Mouse (Mus musculus): ENCODE results near the gene Sos2.
"Not testable (repeated sequence)": the region's sequence is repeated elsewhere in the genome, so short reads cannot be mapped to it uniquely, and the experiment has no call there.

The Sos2 gene

GRCm38 (mm10) chr12:69674576-69675537 lies 6.8 kb downstream of the Sos2 start:
- no peak for DNase-seq (ENCODE audit: low read depth, low spot score)

- no peak for DNase-seq (ENCODE audit: low read depth, low spot score)
Measured at GRCm38 (mm10) chr12:69674176-69674575, 7.5 kb downstream of the Sos2 start.

DNA sequence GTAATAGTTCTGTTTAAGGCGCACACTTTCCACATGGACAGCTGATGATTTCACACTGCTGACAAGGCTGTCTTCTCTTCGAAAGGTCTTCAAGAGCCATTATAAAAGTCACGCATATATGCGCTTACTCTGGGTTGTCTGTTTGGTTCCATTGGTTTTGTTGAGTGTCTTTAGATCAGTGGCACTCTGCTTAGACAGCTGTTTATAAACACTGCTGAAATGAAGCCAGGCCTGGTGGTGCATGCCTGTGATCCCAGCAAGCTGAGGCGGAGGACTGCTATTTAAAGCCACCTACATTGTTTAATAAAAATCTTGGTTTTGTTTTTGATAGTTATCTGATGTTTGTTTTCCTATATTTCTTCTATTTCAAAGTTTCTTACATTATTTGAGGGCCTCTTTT lies 14.9 kb downstream of the Sos2 start:
- no peak for DNase-seq (ENCODE audit: low read depth, low spot score)

GRCm38 (mm10) chr12:69661658-69662057 lies 20.0 kb downstream of the Sos2 start:
- DNase-seq (ENCODE audit: low read depth, low spot score) = no peak

DNA sequence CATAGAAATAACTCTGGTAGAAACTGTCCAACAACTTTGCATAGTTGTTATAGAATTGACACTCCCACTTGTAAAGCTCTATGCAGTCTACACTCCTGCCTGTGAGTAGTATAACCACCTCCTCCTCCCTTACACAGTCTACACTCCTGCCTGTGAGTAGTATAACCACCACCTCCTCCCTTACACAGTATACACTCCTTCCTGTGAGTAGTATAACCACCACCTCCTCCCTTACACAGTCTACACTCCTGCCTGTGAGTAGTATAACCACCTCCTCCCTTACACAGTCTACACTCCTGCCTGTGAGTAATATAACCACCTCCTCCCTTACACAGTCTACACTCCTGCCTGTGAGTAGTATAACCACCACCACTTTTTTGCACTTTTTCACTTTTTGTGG lies 27.7 kb downstream of the Sos2 start:
- not testable (repeated sequence) for DNase-seq (ENCODE audit: low read depth, low spot score)

- DNase-seq (ENCODE audit: low read depth, low spot score) = no peak
Measured at GRCm38 (mm10) chr12:69649511-69649910, 32.1 kb downstream of the Sos2 start.

GRCm38 (mm10) chr12:69645821-69646616 lies 35.6 kb downstream of the Sos2 start:
- no peak for DNase-seq (ENCODE audit: low read depth, low spot score)

GRCm38 (mm10) chr12:69644877-69645276 lies 36.8 kb downstream of the Sos2 start:
- peak; percentile 34 for DNase-seq (ENCODE audit: low read depth, low spot score)

GRCm38 (mm10) chr12:69642877-69643276 lies 38.8 kb downstream of the Sos2 start:
- DNase-seq (ENCODE audit: low read depth, low spot score) = no peak

DNA sequence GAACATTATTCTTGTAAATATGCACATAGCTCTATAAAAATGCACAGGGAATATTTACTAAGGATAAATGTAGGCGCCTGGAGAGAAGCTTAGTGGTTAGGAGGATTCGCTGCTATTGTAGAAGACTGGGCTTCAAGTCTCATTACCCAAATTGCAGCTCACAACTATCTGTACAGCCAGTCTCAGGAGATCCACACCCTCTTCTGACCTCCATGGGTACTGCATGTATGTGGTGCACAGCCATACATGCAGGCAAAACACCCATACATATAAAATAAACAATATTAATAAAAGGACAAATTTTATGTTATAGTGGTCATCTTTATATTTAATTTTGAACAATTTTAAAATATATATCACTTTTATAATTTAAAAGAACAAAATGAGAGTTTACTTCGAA lies 46.9 kb downstream of the Sos2 start:
- DNase-seq (ENCODE audit: low read depth, low spot score) = no peak

DNA sequence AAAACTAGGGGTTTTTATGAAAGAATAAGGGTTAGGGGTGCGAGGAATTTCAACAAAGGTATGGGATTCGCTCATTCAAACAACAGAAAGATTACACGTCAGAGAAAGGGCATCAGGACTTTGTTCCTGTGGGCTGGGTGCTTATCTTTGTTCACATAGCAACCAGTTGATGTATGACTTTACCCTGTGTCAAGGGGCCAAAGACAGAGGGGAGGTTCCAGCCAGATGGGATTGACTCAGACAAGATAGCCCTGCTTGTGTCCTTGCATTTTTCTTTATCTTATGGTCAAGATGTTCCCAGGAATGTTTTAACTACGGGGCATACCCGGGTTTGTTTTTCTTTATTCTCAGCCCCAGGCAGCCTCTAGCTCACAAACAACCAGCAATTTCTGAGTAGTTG lies 63.1 kb downstream of the Sos2 start:
- DNase-seq (ENCODE audit: low read depth, low spot score) = not testable (repeated sequence)

DNA sequence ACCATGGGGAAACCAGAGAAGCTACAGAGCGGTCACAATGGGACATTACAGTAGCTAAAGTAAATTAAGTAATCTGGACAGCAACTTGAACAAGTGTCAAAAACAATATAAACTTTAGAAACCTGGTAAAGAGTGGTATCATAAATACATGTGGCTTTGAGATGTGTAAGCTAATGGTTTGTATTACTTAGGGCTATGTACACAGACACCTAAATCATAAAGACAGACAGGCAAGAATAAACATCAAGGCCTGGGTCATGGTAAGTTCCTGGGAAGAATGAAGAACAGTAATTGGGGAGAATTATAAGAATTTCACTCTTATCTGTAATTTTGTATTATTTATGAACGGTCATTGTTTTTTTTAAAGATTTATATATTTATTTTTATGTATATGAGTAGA lies 77.3 kb downstream of the Sos2 start:
- no peak for DNase-seq (ENCODE audit: low read depth, low spot score)

GRCm38 (mm10) chr12:69597446-69597845 lies 84.2 kb downstream of the Sos2 start:
- DNase-seq (ENCODE audit: low read depth, low spot score) = no peak

GRCm38 (mm10) chr12:69593130-69593529 lies 88.5 kb downstream of the Sos2 start:
- no peak for DNase-seq (ENCODE audit: low read depth, low spot score)

DNA sequence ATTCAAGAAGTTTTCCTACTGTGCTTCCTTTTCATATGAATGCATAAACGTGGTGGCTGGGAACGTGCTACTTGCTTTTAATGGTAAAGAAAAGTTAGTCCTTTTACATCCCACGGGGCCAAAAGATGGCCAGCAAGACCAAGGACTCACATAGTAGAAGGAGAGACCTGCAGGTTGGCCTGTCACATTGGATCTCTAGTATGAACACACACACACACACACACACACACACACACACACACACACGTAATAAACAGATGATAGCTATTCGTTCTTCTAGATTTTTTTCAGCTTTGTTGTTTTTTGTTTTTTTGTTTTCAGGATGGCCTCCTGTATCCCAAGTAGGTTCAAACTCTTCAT lies 98.4 kb downstream of the Sos2 start:
- DNase-seq (ENCODE audit: low read depth, low spot score) = no peak

GRCm38 (mm10) chr12:69582613-69583269 lies 98.9 kb downstream of the Sos2 start, which contains the start of gene Vcpkmt:
TSS of gene Vcpkmt (minus strand) at chr12:69583028.
- peak; percentile 71 for DNase-seq (ENCODE audit: low read depth, low spot score)

DNA sequence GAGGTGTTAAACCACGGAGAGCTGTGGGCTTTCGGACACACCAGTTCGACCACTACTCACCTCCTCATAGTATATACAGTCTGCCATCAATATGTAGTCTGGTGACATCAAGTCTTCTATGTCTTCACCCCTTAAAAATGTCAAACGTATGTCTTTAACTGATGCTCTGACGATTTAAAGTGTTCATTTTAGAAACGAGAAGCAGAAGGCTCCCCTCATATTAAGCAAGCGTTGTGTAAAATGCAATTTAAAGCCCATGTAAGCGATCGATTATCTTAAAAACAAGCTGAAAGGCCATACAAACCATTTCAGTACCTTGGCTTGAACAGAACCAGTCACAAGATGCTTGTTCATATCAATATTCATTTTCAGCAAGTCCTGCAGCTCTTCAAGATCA lies 99.4 kb downstream of the Sos2 start:
- no peak for DNase-seq (ENCODE audit: low read depth, low spot score)

- no peak for DNase-seq (ENCODE audit: low read depth, low spot score)
Measured at GRCm38 (mm10) chr12:69579623-69580022, 102.0 kb downstream of the Sos2 start.

- DNase-seq (ENCODE audit: low read depth, low spot score) = no peak
Measured at GRCm38 (mm10) chr12:69576120-69576627, 105.5 kb downstream of the Sos2 start.

DNA sequence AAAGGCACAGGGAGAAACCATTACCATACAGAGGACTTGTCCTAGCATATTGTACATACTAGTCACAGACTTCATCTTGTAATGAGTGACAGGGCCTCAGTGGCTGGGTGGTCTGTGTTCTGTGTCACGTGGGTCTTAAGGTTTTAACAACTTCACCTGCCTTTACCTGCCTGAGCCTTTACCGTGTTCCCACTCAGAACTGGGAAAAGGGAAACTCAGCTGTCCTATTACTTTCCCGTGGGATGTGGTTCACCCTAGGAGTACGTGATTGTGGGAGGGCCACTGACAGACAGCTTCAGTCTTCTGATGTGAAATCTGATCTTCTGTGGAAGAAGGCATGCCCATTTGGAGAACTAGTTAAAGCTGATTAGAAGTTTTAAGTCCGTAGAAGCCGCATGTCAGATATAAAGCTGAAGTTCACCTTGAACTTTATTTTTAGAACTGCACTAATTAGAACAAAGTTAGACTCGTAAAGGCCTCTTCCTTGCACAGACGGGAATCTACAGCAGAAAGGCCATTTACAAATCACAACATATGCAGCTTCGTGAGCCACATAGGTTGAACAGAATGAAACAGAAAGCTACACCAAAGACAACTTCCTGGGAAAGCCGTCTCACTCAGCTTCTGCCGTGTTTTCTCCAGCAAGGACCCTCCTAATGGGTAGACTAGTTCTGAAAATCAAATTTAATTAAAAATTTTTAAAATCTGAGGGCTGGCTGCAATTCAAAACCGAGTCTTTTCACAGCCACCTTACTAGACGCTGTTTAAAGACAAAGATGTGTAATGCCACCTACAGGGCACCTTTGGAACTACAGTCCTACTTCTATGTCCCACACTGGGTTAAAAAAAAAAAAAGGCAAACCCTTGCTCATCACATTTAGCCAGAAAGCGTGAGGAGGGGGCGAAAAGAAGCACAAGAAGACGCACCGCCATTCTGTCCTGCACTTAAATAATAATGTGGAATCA lies 107.5 kb downstream of the Sos2 start:
- peak; percentile 58 for DNase-seq (ENCODE audit: low read depth, low spot score)

DNA sequence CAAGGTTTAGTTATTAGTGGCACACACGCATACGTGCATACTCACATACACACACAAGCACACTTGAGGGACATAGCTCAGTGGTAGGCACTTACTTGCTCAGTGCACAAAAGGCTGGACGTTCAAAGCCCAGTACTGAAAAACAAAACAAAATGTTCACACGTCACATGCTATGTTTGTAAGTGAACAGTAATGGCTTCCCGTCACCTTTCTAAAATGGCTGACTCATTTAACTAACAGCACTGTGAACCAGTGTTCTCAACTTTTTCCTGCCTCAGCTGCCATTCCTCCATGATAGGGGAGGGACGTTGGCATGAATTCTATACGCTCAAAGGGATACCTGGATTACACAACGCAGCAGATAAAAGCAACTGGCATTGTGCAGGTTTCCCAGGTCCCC lies 108.4 kb downstream of the Sos2 start:
- no peak for DNase-seq (ENCODE audit: low read depth, low spot score)

Data from brain, embryonic 18.5 days (tissue).